Mouse (Mus musculus) thymus, postnatal 10 days (tissue): ENCODE data around the gene Nol4l.

Source experiments
- DNase-seq, 2 experiments: peaks; one replicate each; pipeline ENCODE4 v3.0.0; 2021; ENCODE audit warnings: low spot score in 2 of 2

Gene Nol4l

DNA sequence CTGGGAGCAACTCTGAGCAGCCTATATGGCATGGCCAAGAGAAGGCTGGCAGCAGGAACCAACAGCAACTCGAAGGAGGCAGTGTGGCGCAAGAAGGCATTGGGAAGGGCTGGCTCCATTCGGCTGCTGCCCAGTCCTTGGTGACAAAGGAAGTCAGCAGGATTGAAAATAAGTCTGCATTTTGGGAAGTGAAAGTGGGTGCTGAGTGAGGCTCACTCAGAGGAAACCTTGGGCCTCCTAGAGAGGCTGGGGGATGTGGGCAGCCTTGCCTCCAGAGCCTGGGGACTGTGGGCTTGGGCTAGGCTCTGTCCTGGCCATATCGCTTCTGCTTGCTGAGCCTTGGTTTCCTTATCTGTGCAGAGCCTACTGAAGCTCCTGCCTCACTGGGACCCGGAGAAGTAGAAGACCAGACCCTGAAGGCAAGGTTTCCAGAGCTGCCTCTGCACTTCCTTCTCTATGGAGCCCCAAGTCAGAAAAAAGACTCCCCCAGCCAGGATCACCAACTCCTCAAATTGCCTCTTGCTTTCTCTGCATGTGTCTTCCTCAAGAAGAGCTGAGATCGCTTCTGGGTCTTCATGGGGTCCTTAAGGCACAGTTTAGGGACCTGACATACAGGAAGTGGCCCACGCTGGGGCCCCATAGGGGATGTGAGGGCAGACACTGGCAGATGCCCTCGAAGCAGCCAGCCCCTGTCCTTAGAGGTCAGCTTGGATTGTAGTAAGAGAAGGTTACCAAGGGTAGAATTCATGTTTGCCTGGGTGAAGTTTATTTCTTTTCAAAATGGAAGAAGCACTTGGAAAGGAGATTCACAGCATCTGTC is 14.3 kb upstream of the Nol4l start:
- peak in 1 of 2 experiments; percentile 28 for DNase-seq

DNA sequence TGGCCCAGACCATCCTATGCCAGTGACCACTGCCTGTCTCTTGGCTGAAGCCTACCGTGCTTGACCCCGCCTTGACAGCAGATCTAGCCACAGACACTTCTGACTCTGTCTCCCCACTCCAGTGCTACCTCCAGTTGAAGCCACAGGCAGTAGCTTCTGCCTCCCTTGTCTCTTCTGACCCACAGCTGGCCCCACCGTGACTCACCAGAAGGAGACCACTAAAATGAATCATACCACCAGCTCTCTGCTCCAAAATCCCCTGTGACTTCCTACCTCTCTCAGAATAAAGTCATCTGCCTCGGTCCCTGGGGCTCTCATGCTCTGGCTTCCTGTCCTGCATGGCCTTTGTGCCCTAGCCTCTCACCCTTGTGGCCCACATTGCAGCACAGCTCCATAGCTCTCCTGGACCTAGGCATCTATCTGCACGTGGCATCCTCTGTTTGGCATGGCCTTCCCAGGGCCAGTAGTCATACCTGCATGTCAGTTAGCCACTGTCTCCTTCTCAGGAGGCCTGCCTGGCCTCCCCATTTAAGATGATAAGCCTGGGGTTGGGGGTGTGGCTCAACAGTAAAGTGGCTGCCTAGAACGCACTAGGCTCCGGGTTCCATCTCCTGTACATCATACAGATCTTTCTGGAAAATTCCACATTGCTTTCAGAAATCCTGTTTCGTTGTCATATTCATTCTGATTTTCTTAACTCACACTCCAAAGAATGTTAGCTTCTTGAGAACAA is 13.3 kb upstream of the Nol4l start:
- no peak for DNase-seq

DNA sequence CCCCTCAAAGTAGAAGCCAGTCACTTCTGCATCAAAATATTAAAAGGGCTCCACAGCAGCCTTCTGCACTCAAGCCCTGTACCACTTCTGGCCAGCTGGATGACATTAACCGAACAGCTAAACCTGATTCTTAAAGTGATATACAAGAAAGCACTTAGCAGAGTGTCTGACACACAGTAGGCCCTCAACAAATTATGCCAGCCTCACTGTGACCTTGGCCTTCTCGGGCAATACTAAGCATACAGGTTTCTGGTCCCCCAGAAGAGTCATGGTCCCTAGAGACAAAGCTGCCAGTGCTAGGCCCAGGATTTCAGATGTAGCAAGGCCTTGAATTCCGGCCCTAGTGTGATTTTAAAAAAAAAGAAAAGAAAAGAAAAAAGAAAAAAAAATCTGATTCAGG is 9.1 kb upstream of the Nol4l start:
- DNase-seq, result no peak

DNA sequence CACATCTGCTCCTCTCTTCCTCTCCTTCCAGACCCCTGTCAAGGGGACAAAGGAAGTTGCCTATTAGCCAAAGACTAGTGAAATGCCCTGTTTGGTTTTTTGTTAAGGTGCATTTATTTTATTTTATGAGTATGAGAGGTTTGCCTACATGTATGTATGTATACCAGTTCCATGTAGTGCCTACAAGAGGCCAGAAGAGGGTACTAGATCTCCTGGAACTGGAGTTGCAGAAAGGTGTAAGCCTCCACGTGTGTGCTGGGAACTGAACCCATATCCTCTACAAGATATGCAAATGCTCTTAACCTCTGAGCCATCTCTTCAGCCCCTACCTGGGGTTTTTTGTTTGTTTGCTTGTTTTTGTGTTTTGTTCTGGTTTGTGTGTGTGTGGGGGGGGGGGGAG is 4.2 kb upstream of the Nol4l start:
- DNase-seq, result no peak

DNA sequence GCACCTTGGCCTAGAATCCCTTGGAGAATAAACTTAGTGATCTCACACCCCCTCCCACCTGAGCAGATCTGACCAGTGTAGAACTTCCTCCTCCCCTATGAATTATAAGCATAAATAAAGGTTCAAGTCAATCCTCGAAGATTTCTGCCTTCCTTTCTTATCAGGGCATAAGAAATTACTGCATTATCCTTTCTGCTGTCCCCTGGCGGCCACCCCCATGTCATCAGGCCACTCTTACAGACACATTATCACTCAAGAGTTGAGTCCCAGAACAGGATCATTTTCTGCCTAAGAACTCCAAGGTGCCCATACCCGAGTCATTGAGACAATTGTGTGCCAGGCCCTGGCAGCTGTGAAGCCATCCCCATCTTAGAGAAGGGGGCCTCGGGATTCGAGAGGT is 1.2 kb upstream of the Nol4l start:
- DNase-seq, result no peak

DNA sequence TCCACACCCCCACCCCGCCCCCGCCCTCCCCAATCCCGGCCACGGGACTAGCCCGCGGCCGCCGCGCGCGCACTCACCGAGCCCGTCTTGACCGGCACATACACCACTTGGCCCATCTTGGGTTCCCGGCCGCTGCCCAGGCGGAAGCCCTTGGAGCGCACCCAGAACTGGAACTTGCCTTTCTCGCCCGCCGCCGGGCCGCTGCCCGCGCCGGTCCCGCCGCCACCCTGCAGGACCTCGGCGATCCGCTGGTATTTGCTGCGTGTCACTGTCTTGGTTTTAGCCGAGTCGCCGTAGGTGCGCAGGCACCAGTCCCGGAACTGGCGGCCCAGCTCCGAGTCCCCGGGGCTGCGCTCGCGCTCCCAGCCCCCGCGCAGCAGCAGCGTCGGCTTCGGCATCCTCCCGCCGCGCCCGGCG is 398 bp downstream of the Nol4l start:
- peak in 1 of 2 experiments; percentile 33 for DNase-seq

DNA sequence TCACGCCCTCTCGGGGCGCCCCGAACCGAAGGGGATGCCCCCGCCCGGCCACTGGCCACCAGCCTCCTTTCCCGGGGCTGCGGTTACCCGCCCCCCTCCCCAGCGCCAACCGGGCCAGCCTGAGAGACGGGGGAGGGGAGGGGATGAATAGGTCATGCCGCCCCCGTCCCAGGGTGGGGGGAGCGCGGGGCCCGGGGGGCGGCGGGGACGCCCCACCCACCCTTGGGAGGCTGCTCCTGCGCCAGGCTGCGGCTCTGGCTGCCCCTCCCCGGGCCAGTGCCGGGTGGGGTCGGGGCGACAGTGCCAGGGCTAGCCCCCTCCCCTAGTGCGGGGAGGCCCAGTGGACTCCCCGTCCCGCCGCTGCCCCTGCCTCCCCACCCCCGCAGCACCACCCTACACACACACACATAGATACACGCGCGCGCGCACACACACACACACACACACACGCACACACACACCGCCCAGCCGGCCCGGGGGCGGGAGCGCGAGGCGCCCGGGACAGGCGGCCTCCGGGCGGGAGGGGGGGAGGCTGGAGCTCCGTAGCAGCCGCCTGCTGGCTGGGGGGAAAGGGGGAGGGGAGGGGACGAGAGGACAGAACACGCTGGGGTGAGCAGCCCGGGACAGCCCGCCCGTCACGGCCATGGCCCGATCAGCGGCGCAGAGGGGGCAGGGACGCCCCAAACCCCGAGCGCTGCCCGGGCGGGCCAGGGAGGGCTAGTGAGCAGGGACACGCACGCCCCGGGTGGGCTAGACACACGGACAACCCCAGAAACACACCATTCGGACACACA is 1.0 kb downstream of the Nol4l start:
- peak in 1 of 2 experiments; percentile 28 for DNase-seq

DNA sequence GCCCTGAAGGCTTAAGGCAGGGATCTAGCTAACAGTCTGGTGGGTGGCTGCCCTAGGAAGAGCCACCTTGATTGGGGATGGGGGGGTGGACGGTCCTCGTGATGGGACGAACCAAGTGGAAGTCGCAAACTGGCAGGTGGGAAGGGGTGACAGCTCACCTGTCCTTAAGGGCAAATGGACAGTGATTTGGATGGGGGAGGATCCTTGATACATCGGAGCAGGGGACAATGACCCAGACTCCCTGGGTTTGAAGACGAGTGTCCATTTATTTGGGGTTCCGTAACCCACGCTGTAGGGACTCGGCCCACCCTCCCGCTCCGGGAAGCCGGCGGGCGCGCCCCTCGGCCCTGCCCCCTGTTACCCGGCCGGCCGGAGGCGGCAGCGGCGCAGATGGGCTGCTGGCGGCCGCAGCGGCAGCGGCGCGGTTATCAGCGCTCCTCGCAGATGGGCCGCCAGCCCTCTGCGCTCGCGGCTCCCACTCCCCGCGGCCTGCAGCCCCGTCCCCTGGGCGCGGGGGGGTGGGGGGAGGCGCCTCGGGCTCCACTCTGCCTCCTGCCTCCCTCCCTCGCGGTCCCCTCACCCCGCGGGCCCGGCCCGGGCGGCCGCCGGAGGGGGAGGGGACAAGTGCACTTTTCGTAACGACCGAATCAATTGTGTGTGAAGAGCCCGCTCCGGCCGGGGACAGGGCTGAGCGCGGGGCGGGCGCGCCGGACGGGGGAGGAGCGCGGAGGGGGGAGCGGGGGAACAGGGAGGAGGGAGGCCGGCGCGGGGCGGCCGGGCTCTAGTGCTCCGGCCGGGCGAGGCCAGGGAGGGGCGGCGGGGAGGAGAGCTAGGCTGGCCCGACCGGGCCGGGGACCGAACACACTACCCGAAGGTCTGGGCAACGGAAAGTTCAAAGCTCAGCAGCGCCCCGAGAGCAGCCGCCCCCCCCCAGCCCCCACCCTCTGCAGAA is 1.9 kb downstream of the Nol4l start:
- DNase-seq, result peak in 1 of 2 experiments; percentile 22

DNA sequence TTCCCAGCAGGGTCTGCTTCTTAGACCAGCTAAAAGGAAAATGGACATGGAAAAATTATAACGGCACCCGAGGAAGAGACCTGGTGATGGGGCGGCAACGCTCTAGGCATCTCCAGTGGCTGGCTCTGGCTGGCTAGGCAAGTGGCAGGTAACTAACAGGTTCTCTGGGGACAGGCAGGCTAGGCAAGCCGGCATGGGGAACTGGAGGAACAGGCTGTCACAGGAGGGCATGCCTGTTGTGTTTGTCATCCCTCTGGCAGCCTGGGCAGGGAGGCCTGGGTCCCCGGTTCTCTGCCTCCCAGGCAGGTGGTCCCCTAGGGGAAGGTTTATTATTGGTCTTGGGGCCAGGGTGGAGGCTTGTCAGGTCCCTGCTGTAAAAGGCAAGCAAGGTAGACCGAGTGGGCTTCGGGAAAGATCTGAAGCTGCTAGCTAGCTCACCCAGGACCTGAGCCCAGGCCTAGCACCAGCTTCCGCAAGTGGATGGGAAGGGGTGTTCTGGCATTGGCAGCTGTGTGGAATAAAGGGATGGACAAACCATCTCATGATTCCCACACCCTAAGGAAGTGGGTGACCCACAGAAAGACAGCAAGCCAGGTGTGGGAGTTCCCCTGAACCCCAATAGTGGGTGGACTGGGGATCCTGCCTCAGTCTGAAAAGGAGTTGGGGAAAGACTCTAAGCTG is 2.8 kb downstream of the Nol4l start:
- DNase-seq, result no peak

DNA sequence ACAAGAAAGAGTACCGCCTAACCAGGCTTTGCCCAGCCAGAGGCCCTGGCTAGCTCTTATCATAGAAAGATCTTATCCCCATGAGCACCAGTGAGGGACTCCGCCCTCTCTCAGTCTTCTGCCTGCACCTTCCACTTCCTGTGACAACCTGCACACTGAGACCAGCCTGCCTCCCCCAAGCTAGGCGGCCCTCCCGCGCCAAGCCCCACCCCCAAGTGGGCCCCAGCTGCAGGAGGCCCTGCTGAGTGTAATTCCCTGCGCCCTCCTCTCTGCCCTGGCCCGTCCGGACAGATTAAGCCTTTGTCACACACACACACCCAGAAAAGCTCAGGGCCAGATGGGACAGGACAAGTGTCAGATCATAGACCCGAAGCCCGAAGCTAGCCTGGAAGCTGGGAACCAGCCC is 3.9 kb downstream of the Nol4l start:
- DNase-seq, result peak; percentile 83 to 85

DNA sequence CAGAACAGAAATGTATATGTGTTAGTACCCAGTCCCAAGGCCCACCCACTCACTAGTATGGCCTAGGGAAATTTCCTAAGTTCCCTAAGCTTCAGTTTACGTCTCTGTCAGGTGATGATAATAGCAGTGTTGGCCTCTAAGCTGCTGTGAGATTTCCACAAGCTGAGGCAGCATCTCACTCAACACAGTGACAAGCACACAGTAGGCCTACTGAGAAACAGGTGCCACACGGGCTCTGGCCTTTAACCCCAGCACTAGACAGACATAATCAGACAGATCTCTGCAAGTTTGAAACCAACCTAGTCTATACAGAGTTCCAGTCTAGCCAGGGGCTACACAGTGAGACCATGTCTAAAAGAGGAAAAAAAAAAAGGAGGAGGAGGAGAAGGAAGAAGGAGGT is 5.0 kb downstream of the Nol4l start:
- DNase-seq, result no peak

DNA sequence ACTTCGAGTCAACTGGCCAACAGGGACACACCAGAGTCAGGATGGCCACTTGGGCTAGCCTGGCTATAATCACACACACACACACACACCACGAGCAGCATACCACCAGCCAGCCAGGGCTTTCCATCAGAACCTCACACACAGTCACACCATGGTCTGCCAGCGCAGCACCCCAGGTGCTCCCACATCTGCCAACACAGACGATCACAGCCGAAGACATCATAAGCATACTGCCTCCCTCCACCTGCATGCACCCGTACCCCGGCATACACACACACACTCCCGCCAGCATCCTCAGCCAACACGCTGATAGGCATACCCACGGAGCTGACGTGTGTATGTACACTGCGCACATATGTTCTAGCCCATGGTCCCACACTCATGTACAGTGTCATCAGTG is 6.1 kb downstream of the Nol4l start:
- peak; percentile 62 to 66 for DNase-seq

DNA sequence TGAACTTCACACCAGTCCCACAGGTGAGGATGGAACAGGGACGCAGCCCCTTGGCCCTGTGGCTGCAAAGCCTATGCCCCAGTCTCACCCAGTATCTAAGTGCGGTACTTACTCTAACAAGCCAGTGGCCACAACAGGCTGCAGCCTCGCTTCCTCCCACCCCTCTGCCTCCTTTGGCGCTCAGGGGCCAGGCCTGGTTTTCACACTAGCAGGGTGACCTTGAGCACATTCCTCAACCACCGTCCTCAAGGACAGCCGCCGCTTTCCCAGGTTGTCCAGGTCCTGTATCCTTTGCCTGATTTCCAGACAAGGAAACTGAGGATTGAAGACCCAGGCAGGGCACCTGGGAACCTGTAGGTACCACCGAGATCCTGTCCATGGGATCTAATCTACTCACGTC is 6.6 kb downstream of the Nol4l start:
- no peak for DNase-seq

DNA sequence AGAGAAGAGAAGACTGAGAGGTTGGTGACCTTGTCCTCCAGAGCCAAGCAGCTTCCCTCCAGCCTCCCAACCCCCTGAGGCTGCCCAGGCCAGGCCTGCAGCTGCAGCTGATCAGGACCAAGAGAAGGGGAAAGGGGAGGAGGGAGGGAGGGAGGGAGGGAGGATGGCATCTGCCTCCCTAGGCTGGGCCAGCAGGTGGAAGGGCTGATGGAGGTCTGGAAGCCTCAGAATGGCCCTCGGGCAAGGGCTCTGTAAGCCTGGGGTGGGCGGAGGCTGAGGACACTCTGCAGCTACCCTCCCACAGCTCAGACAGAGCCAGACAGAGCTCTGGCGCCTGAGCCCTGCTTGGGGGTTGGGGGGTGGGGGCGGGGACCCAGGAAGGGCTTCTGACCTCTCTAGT is 7.5 kb downstream of the Nol4l start:
- DNase-seq, result no peak

DNA sequence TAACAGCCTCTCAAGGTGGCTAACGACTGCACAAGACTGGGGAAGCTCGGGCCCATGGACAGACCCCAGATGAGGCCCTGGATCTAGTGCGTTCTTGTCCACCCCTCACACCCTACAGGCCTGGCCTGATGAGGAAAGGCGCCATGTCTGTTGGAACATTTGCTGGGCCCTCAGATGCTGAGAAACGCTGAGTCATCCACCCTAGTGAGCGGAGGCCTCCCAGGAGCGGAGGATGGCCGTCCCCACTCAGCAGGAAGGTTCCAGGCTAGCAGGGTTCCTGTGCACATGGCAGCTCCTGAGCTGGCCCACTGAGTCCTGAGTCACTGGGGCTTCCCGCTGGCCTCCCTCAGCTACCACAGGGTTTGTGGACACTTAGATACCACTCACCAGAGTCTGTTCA is 9.7 kb downstream of the Nol4l start:
- no peak for DNase-seq

DNA sequence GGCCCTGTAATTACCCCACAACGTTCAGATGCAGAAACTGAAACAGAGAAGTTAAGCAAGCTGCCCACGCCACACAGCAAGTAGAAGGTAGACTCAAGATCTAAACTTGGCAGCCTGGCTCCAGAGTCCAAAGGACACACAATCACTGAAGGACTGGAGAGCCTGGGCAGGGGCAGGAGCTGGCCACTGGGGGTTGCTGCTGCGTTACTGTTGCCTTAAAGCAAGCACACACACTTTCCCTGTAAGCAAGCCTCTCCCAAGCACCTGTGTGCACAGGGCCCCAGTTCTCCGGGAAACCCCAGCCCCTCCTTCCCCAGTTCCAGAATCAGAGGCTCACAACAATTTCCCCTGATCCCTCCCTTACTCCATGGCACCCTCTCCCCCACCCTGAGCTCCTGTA is 12.8 kb downstream of the Nol4l start:
- DNase-seq, result no peak

DNA sequence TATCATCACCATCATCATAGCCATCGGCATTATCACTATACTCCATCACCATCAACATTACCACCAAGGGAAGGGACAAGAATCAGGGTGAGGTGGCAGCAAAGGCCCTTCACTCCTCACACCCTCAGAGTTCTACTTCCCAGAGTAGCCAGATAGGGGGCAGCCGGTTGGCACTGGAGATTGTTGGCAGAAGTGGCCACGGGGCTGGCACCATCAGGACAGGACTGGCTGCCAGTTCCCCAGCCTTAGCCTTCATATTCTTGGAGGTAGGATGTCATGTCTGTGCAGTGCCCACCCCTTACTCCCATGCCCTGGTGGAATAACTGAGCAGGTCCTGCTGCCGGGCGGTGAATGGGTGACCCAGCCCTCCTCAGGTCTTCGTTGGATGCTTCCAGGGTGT is 14.2 kb downstream of the Nol4l start:
- no peak for DNase-seq

DNA sequence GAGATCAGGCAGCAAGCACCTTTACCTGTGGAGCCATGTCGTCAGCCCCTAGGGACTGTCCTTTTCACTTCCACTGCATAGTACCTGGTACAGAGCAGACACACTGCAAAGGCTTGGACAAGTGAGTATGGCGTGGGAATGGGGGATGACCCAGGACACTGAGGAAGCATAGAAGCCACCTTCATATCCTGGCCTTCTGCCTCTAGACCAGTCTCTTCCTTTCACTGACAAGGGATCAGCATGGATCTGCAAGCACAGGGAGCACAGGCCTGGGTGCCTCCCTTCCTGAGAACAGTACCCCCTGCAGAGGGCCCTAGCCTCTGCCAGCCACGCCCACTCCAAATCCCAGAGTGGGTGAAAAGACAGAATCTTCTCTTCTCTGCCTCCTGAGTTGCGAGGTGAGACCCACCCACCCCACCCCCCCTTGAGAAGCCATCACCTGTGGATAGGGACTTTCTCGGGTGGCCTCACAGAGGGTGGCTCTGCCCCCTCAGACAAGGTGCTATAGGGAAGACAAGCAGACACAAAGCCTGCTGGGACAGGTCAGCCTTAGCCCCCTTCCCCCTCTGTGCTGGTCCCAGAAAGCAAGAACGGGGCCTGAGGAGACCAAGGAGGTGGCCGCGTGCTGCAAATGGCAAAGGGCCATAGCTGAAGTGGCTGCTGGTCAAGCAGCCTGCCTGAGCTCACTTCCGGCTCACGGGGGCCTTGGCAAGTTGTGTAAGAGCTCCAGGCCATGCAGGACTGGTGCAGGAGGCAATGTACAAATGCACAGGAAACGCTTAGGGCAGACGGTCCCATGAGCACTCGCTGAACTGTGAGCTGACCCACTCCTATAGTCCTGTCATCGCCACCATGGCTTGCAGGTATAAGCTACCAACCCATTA is 15.0 kb downstream of the Nol4l start:
- no peak for DNase-seq

DNA sequence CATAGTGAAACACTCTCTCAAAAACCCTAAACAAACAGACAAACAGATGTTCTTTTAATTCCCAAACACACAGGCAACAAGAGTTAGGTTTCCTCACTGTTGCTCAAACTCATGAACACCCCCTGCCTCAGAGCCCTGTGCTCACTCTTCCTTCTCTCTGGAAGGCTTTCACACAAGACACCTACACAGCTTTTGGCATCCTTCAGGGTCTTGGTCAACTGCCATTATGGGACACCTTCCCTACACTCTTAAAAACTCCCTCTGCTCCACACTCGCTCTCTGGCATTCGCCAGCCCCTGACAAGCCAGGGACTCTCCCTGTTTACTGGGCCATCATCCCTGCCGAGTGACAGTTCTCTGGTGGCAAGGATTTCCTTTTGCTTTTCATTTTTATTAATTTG is 15.8 kb downstream of the Nol4l start:
- DNase-seq, result no peak
